Mouse (Mus musculus) heart, adult 18-20 months (tissue): ENCODE results near the gene Clrn2. TPM values are rescaled to one million over a fixed set of nuclear protein-coding genes. Genes with fewer than 3 reads are reported as not detected.
"Not testable (repeated sequence)": the region's sequence is repeated elsewhere in the genome, so short reads cannot be mapped to it uniquely, and the experiment has no call there.

Source experiments
- DNase-seq, 2 experiments: peaks; one replicate each; pipeline ENCODE4 v3.0.0; 2021 to 2022; ENCODE audit warnings: mixed read lengths in 1 of 2
- long read RNA-seq, 2 experiments: library from polyadenylated mRNA; stranded (forward); transcript quantifications; one replicate each; pipeline ENCODE4 v2.0.0; 2021
- total RNA-seq, 2 experiments: library from RNA; stranded (reverse); gene quantifications; 2 replicates each; pipeline ENCODE4 v1.2.3; 2021

Clrn2 gene
- total RNA-seq: not detected
- long read RNA-seq, experiment 1: 0 reads
- long read RNA-seq, experiment 2: 0 reads

DNA sequence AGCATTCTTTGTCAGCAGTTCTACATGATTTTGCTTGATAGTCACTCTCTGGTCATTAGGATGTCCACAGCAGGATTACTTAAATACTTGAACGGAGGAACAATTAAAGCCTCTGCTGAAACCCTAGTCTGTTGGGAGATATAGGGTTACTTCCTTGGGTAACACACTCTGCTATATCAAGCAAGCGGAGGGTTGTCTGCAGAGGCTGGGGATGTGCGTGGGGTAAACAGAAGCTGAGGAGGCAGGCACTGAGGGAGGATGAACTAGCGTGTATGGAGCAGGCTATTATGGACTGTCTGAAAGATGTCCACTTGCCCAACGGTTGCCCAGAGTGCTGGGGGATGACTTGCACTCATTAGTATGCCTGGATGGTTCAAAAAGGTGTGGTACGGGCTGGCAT lies at the start of gene Clrn2:
Gene Clrn2, plus strand, starts transcription at position 301 of the 400 bp plus-strand sequence.
- DNase-seq: no peak

GRCm38 (mm10) chr5:45406129-45406528 lies 47.4 kb upstream of the Clrn2 start:
- no peak for DNase-seq

DNA sequence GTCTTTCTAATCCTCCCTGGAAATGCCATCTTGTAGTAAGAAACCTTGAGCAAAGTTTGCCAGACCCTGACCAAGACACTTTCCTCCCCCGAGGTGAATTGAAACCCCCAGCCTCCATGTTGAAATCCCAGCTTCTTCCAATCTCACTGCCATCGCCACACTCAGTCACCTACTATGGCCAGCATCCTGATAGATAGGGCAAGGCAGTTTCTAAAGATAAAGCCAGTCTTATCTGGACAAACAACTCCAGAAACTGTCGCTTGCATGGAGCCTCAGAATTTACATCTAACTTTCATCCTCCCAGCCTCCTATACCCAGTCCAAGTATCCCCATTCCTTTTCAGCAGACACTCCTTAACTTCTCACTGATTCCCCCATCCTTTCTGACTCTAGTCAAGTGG lies 37.1 kb upstream of the Clrn2 start:
- no peak for DNase-seq

DNA sequence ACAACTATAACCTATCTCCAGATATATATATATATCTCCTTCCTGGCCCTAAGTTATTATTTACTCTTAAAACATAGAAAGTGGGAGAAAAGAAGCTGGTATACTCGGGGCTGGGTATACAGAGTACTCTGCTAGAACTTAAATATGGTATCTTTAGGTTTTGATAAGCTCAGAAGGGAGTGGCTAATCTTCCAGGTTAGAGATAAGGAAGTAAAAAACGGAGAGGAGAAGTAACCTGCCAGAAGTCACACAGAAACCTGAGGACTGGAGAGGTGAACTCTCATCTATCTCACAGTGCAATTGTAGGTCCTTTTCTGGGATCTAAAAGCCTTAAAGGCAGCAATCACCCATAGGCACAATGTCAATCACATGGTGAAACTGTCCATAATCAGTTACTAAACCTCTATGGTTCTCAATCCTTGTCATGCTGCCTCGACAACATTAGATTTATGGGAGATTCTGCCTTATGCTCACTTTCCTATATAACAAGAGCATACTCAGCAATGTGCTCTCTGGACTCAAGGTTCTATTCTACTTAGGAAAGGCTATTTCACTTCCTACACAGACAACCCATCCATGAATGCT lies 35.6 kb upstream of the Clrn2 start:
- no peak for DNase-seq

DNA sequence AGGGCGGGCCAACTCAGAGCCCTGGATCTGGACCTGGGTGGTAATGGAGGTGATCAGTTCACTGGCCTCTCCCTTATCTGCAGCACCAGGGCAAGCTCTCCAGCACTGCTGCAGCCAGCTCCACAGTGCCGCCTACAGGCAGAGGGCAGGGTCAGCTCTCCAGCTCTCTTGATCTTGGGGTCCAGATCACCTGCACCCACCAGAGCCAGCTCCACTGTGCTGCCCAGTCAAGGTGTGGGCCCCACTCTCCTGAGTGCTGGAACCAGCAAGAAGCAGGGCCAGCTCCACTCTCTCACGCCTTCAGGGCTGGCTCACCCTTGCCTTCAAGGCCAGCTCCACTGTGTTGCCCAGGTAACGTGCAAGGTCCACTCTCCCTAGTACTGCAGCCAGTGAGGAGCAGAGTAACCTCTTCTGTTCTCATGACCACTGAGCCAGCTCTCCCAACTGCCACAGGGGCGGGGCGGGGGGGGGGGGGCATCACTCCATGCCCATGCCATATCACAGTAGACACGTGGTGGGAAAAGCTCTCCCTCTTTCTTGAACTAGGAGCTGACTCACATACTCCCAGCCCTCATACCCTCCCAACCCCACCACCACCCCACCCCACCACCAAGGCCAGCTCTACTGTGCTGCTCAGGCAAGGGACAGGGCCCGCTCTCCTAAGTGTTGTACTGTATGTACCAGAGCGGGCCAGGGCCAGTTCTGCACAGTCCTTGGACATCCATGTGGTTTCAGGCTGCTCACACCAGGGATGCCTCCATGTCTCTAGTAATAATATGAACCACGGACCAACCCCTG lies 33.5 kb upstream of the Clrn2 start:
- DNase-seq: no peak

GRCm38 (mm10) chr5:45421881-45422844 lies 31.4 kb upstream of the Clrn2 start:
- DNase-seq: no peak

GRCm38 (mm10) chr5:45424021-45424886 lies 29.3 kb upstream of the Clrn2 start:
- peak in 1 of 2 experiments; percentile 63 for DNase-seq

GRCm38 (mm10) chr5:45425771-45426170 lies 27.8 kb upstream of the Clrn2 start:
- DNase-seq: not testable (repeated sequence)

DNA sequence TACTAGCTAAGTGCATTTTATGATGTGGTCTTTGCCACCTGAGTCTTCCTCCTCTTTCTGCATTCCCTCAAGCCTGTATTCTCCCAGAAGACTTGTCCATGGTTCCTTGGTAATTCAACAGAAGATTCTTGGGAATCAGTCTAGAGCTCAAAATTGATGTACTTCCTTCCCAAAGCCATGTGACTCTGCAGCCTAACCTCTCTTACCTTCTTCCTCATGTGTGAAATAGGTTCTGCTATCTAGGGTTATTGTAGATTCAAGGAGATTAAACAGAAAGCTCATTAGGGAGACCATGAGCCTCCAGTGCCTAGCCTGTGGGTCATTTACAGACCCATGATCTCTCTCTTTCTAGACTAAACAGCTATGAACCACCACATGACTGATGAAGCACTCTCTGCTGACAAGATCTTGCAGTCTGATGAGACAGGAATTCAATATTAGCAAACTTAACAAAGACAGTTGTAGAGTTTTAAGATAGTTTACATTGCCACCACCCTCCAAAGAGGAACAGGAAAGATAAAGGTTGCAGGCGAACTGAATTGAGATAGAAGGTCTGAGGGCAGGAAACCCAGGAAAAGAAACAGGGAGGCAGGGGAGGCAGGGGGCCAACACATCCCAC lies 27.0 kb upstream of the Clrn2 start:
- DNase-seq: no peak

GRCm38 (mm10) chr5:45427891-45428290 lies 25.7 kb upstream of the Clrn2 start:
- DNase-seq: no peak

- DNase-seq: no peak
Measured at GRCm38 (mm10) chr5:45435967-45436950, 17.3 kb upstream of the Clrn2 start.

GRCm38 (mm10) chr5:45437826-45438225 lies 15.7 kb upstream of the Clrn2 start:
- DNase-seq: no peak

GRCm38 (mm10) chr5:45438301-45438700 lies 15.2 kb upstream of the Clrn2 start:
- DNase-seq: no peak

- DNase-seq: peak; percentile 35 to 48
Measured at GRCm38 (mm10) chr5:45441124-45441523, 12.4 kb upstream of the Clrn2 start.

- DNase-seq: no peak
Measured at GRCm38 (mm10) chr5:45441745-45442144, 11.8 kb upstream of the Clrn2 start.

DNA sequence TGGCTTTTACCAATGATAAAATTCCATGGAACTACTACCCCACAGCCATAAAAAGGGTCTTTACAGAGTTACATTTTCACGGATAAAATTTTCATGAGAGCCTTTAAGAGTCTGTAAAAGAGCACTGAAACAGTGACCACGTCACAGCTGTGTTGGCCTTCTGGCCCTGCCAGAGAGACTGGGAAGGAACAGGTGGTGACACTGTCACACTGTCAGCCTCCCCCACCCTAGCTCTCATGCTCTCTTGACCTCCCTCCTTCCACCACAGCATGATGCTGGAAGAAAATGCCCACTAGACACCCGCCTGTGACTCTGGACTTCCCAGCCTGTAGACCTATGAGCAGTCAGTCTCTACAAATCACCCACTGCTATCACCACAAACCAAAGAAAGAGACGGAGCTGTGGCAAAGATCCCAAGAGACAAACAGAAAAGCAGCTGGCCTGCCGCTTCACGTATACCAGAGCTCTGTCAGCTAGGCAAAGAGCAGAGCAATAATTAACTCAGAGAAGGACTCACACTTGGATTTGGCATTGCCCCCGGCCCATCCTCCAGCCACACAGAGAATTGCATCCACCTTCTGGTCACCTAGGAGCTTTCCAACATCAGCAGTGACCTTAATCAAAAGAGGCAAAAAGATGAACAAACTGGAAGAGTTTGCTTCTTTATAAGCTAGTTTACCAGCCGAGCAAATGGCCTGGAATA lies 9.3 kb upstream of the Clrn2 start:
- no peak for DNase-seq

- no peak for DNase-seq
Measured at GRCm38 (mm10) chr5:45448676-45449075, 4.9 kb upstream of the Clrn2 start.

DNA sequence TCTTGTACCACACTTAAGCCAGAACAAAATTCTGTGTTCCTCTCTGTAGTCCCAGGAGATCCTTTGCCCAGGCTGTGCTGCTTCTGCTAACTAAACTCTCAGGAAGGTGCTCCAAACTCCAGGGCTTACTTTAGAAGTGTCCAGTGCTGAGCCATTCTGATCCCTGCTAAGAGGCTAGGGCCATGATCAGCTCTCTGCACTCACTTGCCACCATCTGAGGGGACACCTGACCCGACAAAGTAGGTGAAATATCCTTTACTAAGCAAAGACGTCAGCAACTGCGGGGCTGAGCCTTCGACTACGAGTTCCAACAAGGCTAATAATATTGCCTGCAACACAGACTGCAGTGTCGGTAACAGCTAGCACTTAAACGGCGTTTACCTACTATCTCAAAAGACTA lies 4.3 kb upstream of the Clrn2 start:
- peak in 1 of 2 experiments; percentile 14 for DNase-seq
